Mouse (Mus musculus) testis, adult 2 months (tissue): Measurements from ENCODE around the gene Olfr653.

ENCODE experiments used
- CTCF ChIP-seq: fragments of 200-500 bp; IDR thresholded peaks from 2 replicates; pipeline ENCODE4 v1.5.1; 2012; ENCODE audit warnings: low read depth, mild to moderate bottlenecking, inconsistent platforms, low read length, moderate library complexity; ENCODE audit not compliant: control insufficient read depth, insufficient read depth, insufficient replicate concordance
- POLR2A ChIP-seq: fragments of 200-500 bp; IDR thresholded peaks from 2 replicates; pipeline ENCODE4 v1.6.1; 2012; ENCODE audit warnings: low read depth, mild to moderate bottlenecking, inconsistent platforms, low read length, moderate library complexity; ENCODE audit not compliant: control insufficient read depth

DNA sequence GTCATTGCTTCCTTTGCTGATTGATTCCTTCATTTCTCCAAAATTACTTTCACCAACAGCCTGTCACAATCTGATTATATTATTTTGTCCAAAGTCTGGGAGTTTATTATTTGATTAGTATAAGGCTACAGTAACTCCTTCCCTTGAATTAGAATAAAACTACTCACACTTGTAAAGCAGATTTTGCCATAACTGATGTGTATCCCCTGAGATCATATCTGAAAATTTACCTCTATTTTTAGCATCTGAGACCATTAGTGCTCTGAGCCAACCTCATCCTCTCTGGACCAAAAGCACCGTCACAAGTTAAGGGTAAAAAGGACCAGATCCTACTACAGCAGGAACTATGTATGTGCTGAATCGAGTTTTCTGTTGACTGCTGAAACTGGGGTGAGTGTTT, at the start of gene Olfr653:
- TF ChIP-seq CTCF (no peak), POLR2A (no peak)
